ENCODE assay signal across 9 mouse cellular contexts in the genomic region with DNA sequence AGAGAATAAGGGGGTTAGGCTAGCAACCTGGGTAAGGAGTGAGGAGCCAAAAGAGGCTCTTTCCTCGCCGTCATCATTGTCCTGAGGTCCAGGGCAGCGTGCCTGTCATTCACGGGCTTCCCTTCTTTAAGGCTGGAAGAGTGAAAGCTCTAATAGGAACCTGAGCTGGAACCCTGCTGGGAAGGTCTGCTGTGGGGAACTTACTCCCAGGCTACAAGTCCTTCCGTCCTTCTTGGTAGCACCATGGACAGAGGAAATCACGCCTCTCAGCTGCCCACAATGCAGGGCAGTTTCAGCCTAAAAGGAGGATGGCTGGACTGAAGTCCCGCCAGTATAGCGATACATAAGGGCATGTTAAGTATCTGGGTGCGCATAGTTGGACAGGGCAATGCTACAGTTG. TPM values are rescaled to one million over a fixed set of nuclear protein-coding genes. Genes with fewer than 3 reads are reported as not detected.
DNase-seq lines count a peak whose midpoint lies in the region; ATAC-seq lines count a peak whose summit lies in the region.
"Had no signal": no experiment of that assay in that cellular context is flagged by ENCODE, and none has a peak within 500 bp of the region (broad histone marks: within the 10 kb centered on the region; RNA-seq: fewer than 3 reads in every experiment).

No protein-coding gene starts in this region.

- WGBS in kidney, embryonic 15.5 days = 5% methylated on average over 9 of the region's 9 CpGs
- 6% methylated on average over 9 of the region's 9 CpGs for WGBS in midbrain, embryonic 10.5 days

- H3K27me3 ChIP-seq in kidney, embryonic 15.5 days = peaks cover 77% of the 10 kb centered on the region
- H3K27me3 ChIP-seq in midbrain, embryonic 10.5 days (ENCODE audit: low read depth, poor library complexity, severe bottlenecking) = peaks cover 89% of the 10 kb centered on the region

- H3K36me3 ChIP-seq in kidney, embryonic 15.5 days = no peaks in the 10 kb centered on the region
- no peaks in the 10 kb centered on the region for H3K36me3 ChIP-seq in midbrain, embryonic 10.5 days
- H3K36me3 ChIP-seq: limb, embryonic 13.5 days had no signal

- peak; percentile 64; the same call in 1 of the 2 replicates for ATAC-seq in kidney, embryonic 15.5 days (replicated peaks; ENCODE audit: low FRiP score)

- no peak overlapping the region for H3K4me2 ChIP-seq in kidney, embryonic 15.5 days
- H3K4me2 ChIP-seq: limb, embryonic 13.5 days had no signal

- peak; percentile 44 for DNase-seq in kidney, adult 18-20 months
- no peak for DNase-seq in kidney, adult 11 months
- DNase-seq in embryo, embryonic 9.5 days (ENCODE audit: extremely low spot score) = peak; percentile 67
- DNase-seq in midbrain, embryonic 10.5 days (ENCODE audit: low spot score) = peak; percentile 51
- no peak for DNase-seq in thymus, postnatal 36 days
- no peak for DNase-seq in right cerebral cortex, postnatal 10 days (ENCODE audit: low spot score in 2 of 2)
- no peak for DNase-seq in cerebellum, adult 11 months

- H3K27ac ChIP-seq in kidney, embryonic 15.5 days = no peak overlapping the region
- no peak overlapping the region for H3K27ac ChIP-seq in midbrain, embryonic 10.5 days (replicated peaks)
- H3K27ac ChIP-seq: limb, embryonic 13.5 days had no signal

- no peak overlapping the region for H3K4me3 ChIP-seq in kidney, embryonic 15.5 days (replicated peaks)
- no peak overlapping the region for H3K4me3 ChIP-seq in midbrain, embryonic 10.5 days
- H3K4me3 ChIP-seq: limb, embryonic 13.5 days had no signal

- H3K9ac ChIP-seq in kidney, embryonic 15.5 days = no peak overlapping the region
- H3K9ac ChIP-seq: limb, embryonic 13.5 days had no signal

- H3K9me3 ChIP-seq in kidney, embryonic 15.5 days (replicated peaks) = no peaks in the 10 kb centered on the region
- H3K9me3 ChIP-seq in midbrain, embryonic 10.5 days (replicated peaks) = no peaks in the 10 kb centered on the region
- H3K9me3 ChIP-seq: limb, embryonic 13.5 days had no signal

- H3K4me1 ChIP-seq in kidney, embryonic 15.5 days = peaks cover 22% of the 10 kb centered on the region
- H3K4me1 ChIP-seq in midbrain, embryonic 10.5 days = peaks cover 36% of the 10 kb centered on the region

RNA-seq across cellular contexts. Expression of a gene that starts 4.8 kb away (rescaled TPM):
- polyA plus RNA-seq in kidney, embryonic 15.5 days (2015; fragmentation: Nextera tagmentation; extraction: Ambion mirVana) = 0.05 and 0.16 TPM in 2 replicates
- 3.0 and 4.7 TPM in 2 replicates for polyA plus RNA-seq in midbrain, embryonic 10.5 days (2016; fragmentation: Nextera tagmentation; extraction: Ambion mirVana)
- polyA plus RNA-seq: limb, embryonic 13.5 days had no signal

Comparison
In these comparisons a context has a peak if more than half of its experiments do, and no peak if none do; other contexts are left out.
1. DNase-seq: peak in kidney, adult 18-20 months (single experiment), embryo, embryonic 9.5 days (single experiment) and midbrain, embryonic 10.5 days (single experiment); none in kidney, adult 11 months (single experiment), thymus, postnatal 36 days (0 of 2), right cerebral cortex, postnatal 10 days (0 of 2) and cerebellum, adult 11 months (single experiment).